Mouse (Mus musculus): ENCODE data around the gene Pnpla1. TPM values are rescaled to one million over a fixed set of nuclear protein-coding genes. Genes with fewer than 3 reads are reported as not detected.
"Not testable (repeated sequence)": the region's sequence is repeated elsewhere in the genome, so short reads cannot be mapped to it uniquely, and the experiment has no call there.

Gene Pnpla1
- polyA plus RNA-seq, 1 experiment: not detected

- Histone ChIP-seq H3K4me3 (ENCODE audit: insufficient read depth, poor library complexity, severe bottlenecking) (no peak overlapping the region), H3K79me2 (ENCODE audit: control insufficient read depth, insufficient read depth) (no peaks in the 10 kb centered on the region), H3K27me3 (ENCODE audit: control insufficient read depth, insufficient read depth, insufficient read length) (no peaks in the 10 kb centered on the region), H3K79me3 (ENCODE audit: low read depth) (no peaks in the 10 kb centered on the region), H3K36me3 (ENCODE audit: control insufficient read depth, insufficient read depth) (peaks cover 31% of the 10 kb centered on the region), H3ac (ENCODE audit: control insufficient read depth, insufficient read length, low read depth) (no peak overlapping the region)
- no peak for TF ChIP-seq USF1 (IDR thresholded peaks at IDR 0.05; ENCODE audit: low read depth)
- TF ChIP-seq MYOD1 (IDR thresholded peaks at IDR 0.05; ENCODE audit: control insufficient read depth, insufficient read length, low read depth): no peak
- TF ChIP-seq MYOG (IDR thresholded peaks at IDR 0.05; ENCODE audit: control insufficient read depth, extremely low read depth, insufficient read length): no peak
- TF ChIP-seq CEBPB (IDR thresholded peaks at IDR 0.05; ENCODE audit: low read depth): no peak
- TF ChIP-seq CTCF (IDR thresholded peaks at IDR 0.05; ENCODE audit: control insufficient read depth, insufficient read depth, insufficient read length): no peak
- TF ChIP-seq FOSL1 (IDR thresholded peaks at IDR 0.05; ENCODE audit: insufficient read depth, low read length, poor library complexity, severe bottlenecking): no peak
- no peak for TF ChIP-seq MAX (IDR thresholded peaks at IDR 0.05)
These were observed 42.7 kb upstream of the Pnpla1 start for GRCm38 (mm10) chr17:28815384-28816004.

DNA sequence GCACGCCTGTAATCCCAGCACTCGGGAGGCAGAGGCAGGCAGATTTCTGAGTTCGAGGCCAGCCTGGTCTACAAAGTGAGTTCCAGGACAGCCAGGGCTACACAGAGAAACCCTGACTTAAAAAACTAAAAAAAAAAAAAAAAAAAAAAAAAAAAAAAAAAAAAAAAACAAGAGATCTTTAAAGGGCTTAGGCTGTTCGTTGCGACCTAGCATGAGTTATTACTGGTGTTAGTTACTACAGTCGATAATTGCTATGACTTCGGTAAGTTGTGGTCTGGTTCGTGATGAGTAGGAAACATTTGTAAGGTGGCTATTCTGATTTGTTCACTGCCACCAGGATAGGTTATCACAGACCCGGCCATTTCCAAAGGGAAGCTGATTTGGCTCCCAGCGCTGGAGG lies 41.9 kb upstream of the Pnpla1 start:
- H3K36me3 ChIP-seq (ENCODE audit: control insufficient read depth, insufficient read depth): peaks cover 38% of the 10 kb centered on the region
- H3K79me3 ChIP-seq (ENCODE audit: low read depth); H3K4me3 ChIP-seq (ENCODE audit: insufficient read depth, poor library complexity, severe bottlenecking); H3K79me2 ChIP-seq (ENCODE audit: control insufficient read depth, insufficient read depth); H3ac ChIP-seq (ENCODE audit: control insufficient read depth, insufficient read length, low read depth); H3K27me3 ChIP-seq (ENCODE audit: control insufficient read depth, insufficient read depth, insufficient read length): not testable (repeated sequence)

DNA sequence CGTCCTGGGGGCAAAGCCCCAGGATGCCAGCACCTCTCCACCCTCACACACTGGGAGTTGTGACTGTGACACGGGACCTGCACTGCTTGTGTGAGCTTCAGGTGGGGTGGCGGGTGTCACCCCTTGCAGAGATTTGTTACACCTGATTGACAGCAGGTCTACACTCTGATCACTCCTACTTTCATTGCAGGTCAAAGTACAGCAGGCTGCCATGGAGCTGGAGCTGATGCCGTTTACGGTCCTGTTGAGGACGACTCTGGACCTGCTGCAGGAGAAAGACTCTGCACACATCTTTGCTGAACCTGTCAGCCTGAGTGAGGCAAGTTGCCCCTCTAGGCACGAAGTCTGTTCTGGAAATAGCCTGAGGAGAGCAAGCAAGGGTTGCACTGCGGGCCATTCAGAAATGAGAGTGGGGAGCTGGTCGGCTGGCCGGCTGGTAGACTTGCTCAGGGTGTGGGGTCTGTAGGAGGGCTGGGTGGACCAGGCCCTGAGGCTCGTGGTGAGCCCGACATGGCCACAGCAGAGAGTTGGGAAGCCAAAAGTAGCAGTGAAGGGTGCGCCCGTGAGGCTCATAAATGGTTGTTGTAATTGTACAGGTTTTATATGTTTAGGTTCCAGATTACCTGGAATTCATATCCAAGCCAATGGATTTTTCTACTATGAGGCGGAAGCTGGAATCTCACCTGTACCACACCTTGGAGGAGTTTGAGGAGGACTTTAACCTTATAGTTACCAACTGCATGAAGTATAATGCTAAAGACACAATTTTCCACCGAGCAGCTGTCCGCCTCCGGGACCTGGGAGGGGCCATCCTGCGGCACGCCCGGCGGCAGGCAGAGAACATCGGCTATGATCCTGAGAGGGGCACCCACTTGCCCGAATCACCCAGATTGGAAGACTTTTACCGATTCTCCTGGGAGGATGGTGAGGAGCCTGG lies 41.1 kb upstream of the Pnpla1 start:
- Histone ChIP-seq H3K79me3 (ENCODE audit: low read depth) (no peaks in the 10 kb centered on the region), H3ac (ENCODE audit: control insufficient read depth, insufficient read length, low read depth) (no peak overlapping the region), H3K36me3 (ENCODE audit: control insufficient read depth, insufficient read depth) (peaks cover 46% of the 10 kb centered on the region), H3K27me3 (ENCODE audit: control insufficient read depth, insufficient read depth, insufficient read length) (no peaks in the 10 kb centered on the region), H3K79me2 (ENCODE audit: control insufficient read depth, insufficient read depth) (no peaks in the 10 kb centered on the region), H3K4me3 (ENCODE audit: insufficient read depth, poor library complexity, severe bottlenecking) (no peak overlapping the region)
- no peak for TF ChIP-seq MYOG (IDR thresholded peaks at IDR 0.05; ENCODE audit: control insufficient read depth, extremely low read depth, insufficient read length)
- TF ChIP-seq CTCF (IDR thresholded peaks at IDR 0.05; ENCODE audit: control insufficient read depth, insufficient read depth, insufficient read length): no peak
- TF ChIP-seq MYOD1 (IDR thresholded peaks at IDR 0.05; ENCODE audit: control insufficient read depth, insufficient read length, low read depth): no peak
- TF ChIP-seq FOSL1 (IDR thresholded peaks at IDR 0.05; ENCODE audit: insufficient read depth, low read length, poor library complexity, severe bottlenecking): no peak
- TF ChIP-seq MAX (IDR thresholded peaks at IDR 0.05): no peak
- no peak for TF ChIP-seq CEBPB (IDR thresholded peaks at IDR 0.05; ENCODE audit: low read depth)
- no peak for TF ChIP-seq USF1 (IDR thresholded peaks at IDR 0.05; ENCODE audit: low read depth)

- Histone ChIP-seq H3ac (ENCODE audit: control insufficient read depth, insufficient read length, low read depth) (no peak overlapping the region), H3K79me3 (ENCODE audit: low read depth) (no peaks in the 10 kb centered on the region), H3K27me3 (ENCODE audit: control insufficient read depth, insufficient read depth, insufficient read length) (no peaks in the 10 kb centered on the region), H3K4me3 (ENCODE audit: insufficient read depth, poor library complexity, severe bottlenecking) (no peak overlapping the region), H3K36me3 (ENCODE audit: control insufficient read depth, insufficient read depth) (peaks cover 65% of the 10 kb centered on the region), H3K79me2 (ENCODE audit: control insufficient read depth, insufficient read depth) (no peaks in the 10 kb centered on the region)
- TF ChIP-seq MYOD1 (IDR thresholded peaks at IDR 0.05; ENCODE audit: control insufficient read depth, insufficient read length, low read depth) (no peak), FOSL1 (IDR thresholded peaks at IDR 0.05; ENCODE audit: insufficient read depth, low read length, poor library complexity, severe bottlenecking) (no peak), MYOG (IDR thresholded peaks at IDR 0.05; ENCODE audit: control insufficient read depth, extremely low read depth, insufficient read length) (no peak)
These were observed 38.0 kb upstream of the Pnpla1 start for GRCm38 (mm10) chr17:28820189-28820588.

DNA sequence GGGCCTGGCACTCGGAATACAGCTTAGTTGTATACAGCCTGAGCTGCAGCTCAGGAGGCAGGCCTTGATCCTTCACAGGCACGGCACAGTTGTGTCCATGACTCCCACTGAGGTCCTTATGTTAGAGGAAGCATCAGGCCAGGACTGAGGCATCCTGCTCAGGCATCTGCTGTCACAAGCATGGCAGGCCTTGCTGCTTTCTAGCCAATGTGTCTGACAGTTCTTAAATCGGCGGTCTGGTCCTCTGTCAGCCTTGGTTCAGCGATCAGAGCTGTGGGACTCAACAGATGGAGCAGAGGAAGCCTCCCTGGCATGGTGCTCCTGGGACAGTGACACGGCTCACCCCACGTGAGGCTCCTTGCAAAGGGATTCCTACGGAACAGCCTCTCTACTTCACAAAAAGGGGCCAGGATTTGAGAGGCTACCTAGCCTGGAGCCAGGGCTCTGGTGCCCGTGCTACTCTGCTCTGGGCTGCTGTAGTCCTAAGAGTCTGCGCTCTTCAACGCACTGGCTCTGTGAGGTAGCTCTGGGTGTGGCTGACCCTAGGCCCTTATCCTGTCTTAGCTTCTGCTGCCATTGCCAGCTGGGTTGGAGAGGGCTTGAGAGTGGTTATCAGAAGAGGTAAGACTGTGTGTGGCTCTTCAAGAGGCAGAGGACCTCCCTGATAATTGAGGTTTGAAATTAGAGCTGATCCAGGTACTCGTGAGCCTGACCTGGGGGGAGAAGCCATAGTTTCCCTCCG lies 35.0 kb upstream of the Pnpla1 start:
- TF ChIP-seq FOSL1 (IDR thresholded peaks at IDR 0.05; ENCODE audit: insufficient read depth, low read length, poor library complexity, severe bottlenecking) (no peak), USF1 (IDR thresholded peaks at IDR 0.05; ENCODE audit: low read depth) (no peak), CEBPB (IDR thresholded peaks at IDR 0.05; ENCODE audit: low read depth) (no peak), CTCF (IDR thresholded peaks at IDR 0.05; ENCODE audit: control insufficient read depth, insufficient read depth, insufficient read length) (no peak), MYOD1 (IDR thresholded peaks at IDR 0.05; ENCODE audit: control insufficient read depth, insufficient read length, low read depth) (no peak), MYOG (IDR thresholded peaks at IDR 0.05; ENCODE audit: control insufficient read depth, extremely low read depth, insufficient read length) (no peak), MAX (IDR thresholded peaks at IDR 0.05) (no peak)
- Histone ChIP-seq H3ac (ENCODE audit: control insufficient read depth, insufficient read length, low read depth) (no peak overlapping the region), H3K36me3 (ENCODE audit: control insufficient read depth, insufficient read depth) (peaks cover 80% of the 10 kb centered on the region), H3K79me2 (ENCODE audit: control insufficient read depth, insufficient read depth) (no peaks in the 10 kb centered on the region), H3K79me3 (ENCODE audit: low read depth) (no peaks in the 10 kb centered on the region), H3K4me3 (ENCODE audit: insufficient read depth, poor library complexity, severe bottlenecking) (no peak overlapping the region), H3K27me3 (ENCODE audit: control insufficient read depth, insufficient read depth, insufficient read length) (no peaks in the 10 kb centered on the region)
